Mouse (Mus musculus): Measurements from ENCODE around the gene Faf2.

Faf2 gene

GRCm38 (mm10) chr13:54680184-54680853, 58.7 kb downstream of the Faf2 start:
- DNase-seq (ENCODE audit: low spot score) = no peak

DNA sequence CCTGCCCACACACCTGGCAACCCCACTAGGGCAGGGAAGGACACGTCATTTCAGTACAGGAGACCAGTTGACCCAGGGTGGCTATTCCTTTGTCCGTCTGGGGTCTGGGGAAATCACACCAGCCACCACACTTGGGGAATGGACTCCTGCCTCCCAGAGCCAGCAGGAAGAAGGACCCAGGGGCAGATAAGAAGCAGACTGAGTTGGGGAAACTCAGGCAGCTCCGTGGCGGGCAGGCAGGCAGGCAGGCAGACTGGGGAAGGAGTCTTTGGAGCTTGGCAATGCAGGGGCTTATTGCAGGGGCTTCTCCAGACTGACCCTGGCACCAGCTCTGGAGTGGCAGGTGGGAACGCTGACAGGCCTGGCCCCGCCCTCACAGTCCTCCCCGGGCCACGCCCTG, 59.7 kb downstream of the Faf2 start:
- DNase-seq (ENCODE audit: low spot score) = no peak

DNA sequence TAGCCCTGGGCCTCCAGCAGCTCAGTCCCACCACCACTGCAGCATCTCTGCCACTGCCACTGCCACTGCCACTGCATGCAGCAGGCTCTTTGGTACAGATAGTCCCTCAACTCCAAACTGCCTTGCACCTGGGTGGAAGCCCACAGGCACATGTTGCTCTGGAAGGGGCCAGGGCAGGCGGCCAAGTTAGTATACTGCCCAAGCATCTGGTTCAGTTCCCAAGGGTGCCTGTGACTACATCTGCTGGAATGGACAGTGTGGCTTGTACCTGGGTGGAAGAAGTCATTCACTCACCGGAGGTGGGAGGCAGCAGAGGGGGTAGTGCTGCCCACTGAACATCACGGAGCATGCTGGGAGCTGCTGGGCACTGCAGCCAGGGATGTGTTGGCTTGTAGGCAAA, 61.7 kb downstream of the Faf2 start:
- DNase-seq (ENCODE audit: low spot score) = no peak

GRCm38 (mm10) chr13:54684140-54684896, 62.7 kb downstream of the Faf2 start:
- DNase-seq (ENCODE audit: low spot score) = no peak

DNA sequence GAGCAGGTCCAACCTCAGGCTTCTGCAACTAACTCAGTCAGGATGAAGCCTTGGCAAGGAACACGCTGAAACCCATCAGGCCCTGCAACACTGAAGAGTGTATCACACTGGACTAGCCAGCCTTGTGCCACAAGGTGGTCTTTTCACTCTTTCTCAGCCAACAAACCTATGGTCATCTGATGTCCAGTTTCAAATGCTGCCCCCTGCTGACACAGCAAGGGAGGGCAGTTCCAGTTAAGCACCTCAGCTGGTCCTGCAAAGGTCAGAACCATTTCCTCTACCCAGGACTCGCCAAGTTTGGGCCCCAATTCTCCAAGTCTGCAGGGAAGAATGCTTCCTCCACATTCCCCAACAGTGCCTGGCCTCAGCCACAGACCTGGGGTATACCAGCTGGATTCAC, 63.6 kb downstream of the Faf2 start:
- DNase-seq (ENCODE audit: low spot score) = no peak

GRCm38 (mm10) chr13:54686139-54687053, 64.8 kb downstream of the Faf2 start:
- DNase-seq (ENCODE audit: low spot score) = no peak

GRCm38 (mm10) chr13:54687096-54687495, 65.5 kb downstream of the Faf2 start:
- no peak for DNase-seq (ENCODE audit: low spot score)

GRCm38 (mm10) chr13:54687575-54688424, 66.2 kb downstream of the Faf2 start:
- DNase-seq (ENCODE audit: low spot score) = peak; percentile 88

GRCm38 (mm10) chr13:54690151-54690740, 68.7 kb downstream of the Faf2 start:
- no peak for DNase-seq (ENCODE audit: low spot score)

DNA sequence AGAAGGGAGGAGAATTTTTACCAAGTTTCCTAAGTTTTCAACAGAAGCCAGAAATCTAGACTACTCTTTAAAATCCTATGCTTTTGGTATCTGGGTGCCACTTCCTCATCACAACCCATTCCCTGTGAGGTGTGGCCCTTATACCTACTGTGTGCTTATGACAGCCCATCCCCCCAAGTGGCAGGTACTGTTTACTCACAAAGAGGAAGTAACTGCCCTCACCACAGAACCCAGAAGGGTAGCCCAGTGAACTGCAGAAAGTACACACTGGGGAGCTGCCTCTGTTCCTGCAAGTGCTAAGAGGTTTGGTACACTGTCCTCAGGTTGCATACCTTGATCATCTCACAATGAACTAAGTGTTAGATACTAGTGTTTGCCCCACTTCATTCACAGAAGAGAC, 70.2 kb downstream of the Faf2 start:
- no peak for DNase-seq (ENCODE audit: low spot score)

DNA sequence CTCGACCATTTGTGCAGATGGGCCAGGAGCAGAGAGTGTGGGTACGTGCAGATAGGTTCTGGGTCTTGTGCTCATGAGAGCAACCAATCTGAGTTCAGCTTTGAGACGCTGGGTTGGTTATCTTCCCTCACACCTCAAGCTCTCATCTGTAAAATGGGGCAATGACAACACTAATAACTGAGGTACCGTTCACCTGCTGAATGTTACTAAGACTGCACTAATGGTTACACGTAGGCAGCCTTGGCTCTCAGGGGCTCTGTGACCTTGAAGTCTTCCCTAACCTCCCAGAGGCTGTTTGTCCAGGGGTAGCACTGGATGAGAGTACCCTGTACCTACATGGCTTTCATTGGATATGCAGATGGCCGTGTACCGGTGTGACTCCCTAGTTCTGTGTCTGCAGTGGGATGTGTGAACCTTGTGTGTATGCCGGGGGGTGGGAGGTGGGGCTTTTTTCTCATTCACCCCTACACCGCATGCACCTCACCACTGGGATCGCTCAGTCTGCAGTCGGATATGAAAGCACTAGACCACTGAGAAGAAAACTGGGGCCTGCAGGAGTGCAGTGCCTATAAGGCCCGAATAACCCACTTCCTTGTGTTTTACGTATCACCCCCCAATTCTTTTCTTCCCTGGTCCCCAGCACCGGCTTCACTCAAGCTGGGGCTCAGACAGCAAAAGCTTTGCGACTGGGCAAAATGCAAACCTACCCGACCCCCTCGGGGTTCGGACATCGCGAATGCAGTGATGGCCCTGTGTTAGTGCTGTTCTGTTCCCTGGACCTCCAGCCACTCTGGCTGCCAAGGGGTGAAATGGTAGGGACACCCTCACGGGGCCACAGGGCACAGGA, 71.3 kb downstream of the Faf2 start:
- no peak for DNase-seq (ENCODE audit: low spot score)

DNA sequence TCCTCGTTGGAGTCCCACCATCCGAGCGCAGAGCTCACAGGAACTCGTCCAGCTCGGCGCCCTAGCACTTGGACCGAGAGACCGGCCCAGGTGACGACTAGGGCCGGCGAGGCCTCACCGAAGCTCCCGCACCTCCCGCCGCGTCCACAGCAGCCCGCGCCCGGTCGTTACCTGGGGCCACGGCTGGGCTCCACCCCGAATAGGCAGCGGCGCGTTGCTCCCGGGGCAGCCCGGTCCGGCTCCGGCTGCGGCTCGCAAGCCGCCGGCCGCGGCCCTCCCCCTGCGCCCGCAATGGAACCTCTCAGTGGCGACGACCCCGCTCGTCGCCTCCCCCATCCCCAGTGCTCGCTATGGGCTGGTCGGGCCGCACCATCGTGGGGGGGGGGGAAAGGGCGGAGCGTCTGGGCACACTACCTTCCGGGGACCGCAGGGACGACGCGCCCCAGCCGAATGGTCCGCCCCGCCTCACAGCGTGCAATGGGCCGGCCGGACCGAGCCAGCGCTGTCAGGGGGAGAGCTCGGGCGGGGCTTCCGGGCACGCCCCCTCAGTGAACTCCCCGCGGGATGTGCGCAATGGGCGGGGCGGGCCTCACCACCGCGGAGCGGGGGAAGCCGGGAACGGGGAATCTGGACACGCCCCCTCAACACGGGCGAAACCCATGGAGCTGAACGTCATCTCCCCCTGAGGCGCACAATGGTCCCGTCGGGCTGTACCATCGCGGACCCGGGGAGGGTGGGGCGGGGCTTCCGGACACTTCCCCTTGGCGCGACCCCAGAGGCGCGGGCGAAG, 72.2 kb downstream of the Faf2 start, which contains the start of gene Rnf44:
Gene Rnf44, minus strand, starts transcription at position 350 of the 790 bp plus-strand sequence.
- peak; percentile 94 for DNase-seq (ENCODE audit: low spot score)

- DNase-seq (ENCODE audit: low spot score) = peak; percentile 63
These were observed 72.9 kb downstream of the Faf2 start for GRCm38 (mm10) chr13:54694348-54695060.

- DNase-seq (ENCODE audit: low spot score) = no peak
These were observed 74.1 kb downstream of the Faf2 start for GRCm38 (mm10) chr13:54695479-54696230.

DNA sequence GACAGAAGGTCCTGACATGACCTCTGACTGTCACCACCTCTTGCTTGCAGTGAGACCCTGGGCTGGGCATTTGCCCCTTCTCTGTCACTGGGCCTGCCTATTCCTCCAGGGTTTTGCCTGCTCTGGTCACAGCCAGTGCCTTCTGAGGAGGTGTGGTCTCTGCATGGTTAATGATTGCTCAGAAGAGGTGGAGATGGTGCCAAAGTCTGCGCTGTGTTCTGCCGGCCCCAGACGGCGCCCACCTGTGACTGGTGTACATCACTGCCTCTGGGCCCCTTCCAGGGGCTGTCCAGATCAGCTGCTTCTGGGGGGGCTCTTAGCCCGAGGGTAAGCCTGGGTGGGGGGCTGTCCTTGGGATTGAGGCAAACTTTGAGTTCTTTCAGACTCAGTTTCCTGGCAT, 79.7 kb downstream of the Faf2 start, which contains the start of gene Cdhr2:
Gene Cdhr2, plus strand, starts transcription at position 219 of the 400 bp plus-strand sequence.
- no peak for DNase-seq (ENCODE audit: low spot score)

- no peak for DNase-seq (ENCODE audit: low spot score)
These were observed 80.9 kb downstream of the Faf2 start for GRCm38 (mm10) chr13:54702507-54702906.

- DNase-seq (ENCODE audit: low spot score) = no peak
These were observed 83.3 kb downstream of the Faf2 start for GRCm38 (mm10) chr13:54704890-54705289.

- no peak for DNase-seq (ENCODE audit: low spot score)
These were observed 89.3 kb downstream of the Faf2 start for GRCm38 (mm10) chr13:54710866-54711265.

All from urinary bladder, postnatal 10 days (tissue).